Mouse (Mus musculus) ES-E14 (cell line): ENCODE results near the gene Cfap44.

Experiments
- CHD2 ChIP-seq: IDR thresholded peaks from 2 replicates; pipeline ENCODE4 v1.6.1; 2014; ENCODE audit warnings: mild to moderate bottlenecking, low read depth, low read length, inconsistent platforms
- HCFC1 ChIP-seq: IDR thresholded peaks from 2 replicates; pipeline ENCODE4 v1.6.1; 2012; ENCODE audit warnings: low read length, inconsistent platforms, borderline replicate concordance; ENCODE audit not compliant: insufficient read depth

GRCm38 (mm10) chr16:44484831-44485230 is 90.2 kb downstream of the Cfap44 start:
- TF ChIP-seq CHD2 (no peak), HCFC1 (no peak)
